Comparison of ENCODE assay signal across 7 mouse cellular contexts in the genomic region with DNA sequence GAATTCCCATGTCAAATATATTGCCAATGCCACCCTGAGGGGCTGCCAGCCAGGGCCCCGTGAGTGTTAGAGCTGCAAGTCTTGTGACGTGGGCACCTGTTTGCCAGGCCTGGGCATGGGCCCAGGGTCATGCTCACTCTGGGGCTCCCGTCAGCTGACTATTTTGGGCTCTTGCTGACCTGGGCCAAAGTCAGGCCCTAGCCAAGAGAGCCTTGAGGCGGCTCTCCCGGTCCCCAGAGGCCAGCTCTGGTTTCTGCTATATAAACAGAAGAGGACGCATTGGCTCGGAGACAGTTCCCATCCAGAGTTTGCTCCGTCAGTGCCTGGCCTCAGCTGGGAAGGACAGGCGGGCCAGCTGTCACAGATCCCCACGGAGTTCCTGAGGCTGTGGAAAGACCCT. TPM values are rescaled to one million over a fixed set of nuclear protein-coding genes. Genes with fewer than 3 reads are reported as not detected.
DNase-seq lines count a peak whose midpoint lies in the region; ATAC-seq and TF ChIP-seq lines count a peak whose summit lies in the region.

No protein-coding gene starts in this region.

- TF ChIP-seq POLR2A in lung, adult 2 months (IDR thresholded peaks at IDR 0.05; ENCODE audit: borderline replicate concordance, extremely low read depth, low read depth, low read length), result 0 out of 2 replicates have a peak, but pooled peaks have one; percentile 5

- H3K4me1 ChIP-seq in embryonic facial prominence, embryonic 15.5 days, result peaks cover 45% of the 10 kb centered on the region
- H3K4me1 ChIP-seq in lung, adult 2 months (ENCODE audit: control insufficient read depth, insufficient read depth, low read length), result peaks cover 19% of the 10 kb centered on the region
- H3K4me1 ChIP-seq in forebrain, embryonic 15.5 days, result peaks cover 1% of the 10 kb centered on the region; the same call in 1 of the 2 replicates

- H3K9me3 ChIP-seq in embryonic facial prominence, embryonic 15.5 days (replicated peaks), result no peaks in the 10 kb centered on the region
- H3K9me3 ChIP-seq in forebrain, embryonic 15.5 days, result no peaks in the 10 kb centered on the region

- no peaks in the 10 kb centered on the region for H3K36me3 ChIP-seq in embryonic facial prominence, embryonic 15.5 days
- no peaks in the 10 kb centered on the region for H3K36me3 ChIP-seq in forebrain, embryonic 15.5 days

- 39% methylated on average over 10 of the region's 10 CpGs for WGBS in embryonic facial prominence, embryonic 15.5 days
- 20% methylated on average over 10 of the region's 10 CpGs for WGBS in lung, adult 2 months
- WGBS in forebrain, embryonic 15.5 days, result 82% methylated on average over 10 of the region's 10 CpGs

- no peaks in the 10 kb centered on the region for H3K27me3 ChIP-seq in embryonic facial prominence, embryonic 15.5 days
- H3K27me3 ChIP-seq in forebrain, embryonic 15.5 days, result peaks cover 5% of the 10 kb centered on the region; the same call in 1 of the 2 replicates

- peak overlapping the region; percentile 88 for H3K27ac ChIP-seq in embryonic facial prominence, embryonic 15.5 days (replicated peaks)
- H3K27ac ChIP-seq in forebrain, embryonic 15.5 days (replicated peaks), result no peak overlapping the region

- TF ChIP-seq CTCF in lung, adult 2 months (IDR thresholded peaks at IDR 0.05; ENCODE audit: insufficient read depth, low read length), result no peak

- H3K4me2 ChIP-seq in embryonic facial prominence, embryonic 15.5 days (replicated peaks), result no peak overlapping the region
- no peak overlapping the region for H3K4me2 ChIP-seq in forebrain, embryonic 15.5 days (replicated peaks)

- DNase-seq in adrenal gland, postnatal 14 days, result peak; percentile 82
- DNase-seq in heart, postnatal 4 days, result peak; percentile 90
- DNase-seq in lung, adult 2 months, result no peak
- DNase-seq in yolk sac, embryonic 10.5 days (ENCODE audit: low spot score), result no peak
- no peak for DNase-seq in layer of hippocampus, adult 18-20 months (ENCODE audit: low spot score in 2 of 2)

- ATAC-seq in embryonic facial prominence, embryonic 15.5 days (ENCODE audit: insufficient number of reproducible peaks, low FRiP score, low TSS enrichment, low read depth), result no peak; the same call in 1 of the 2 replicates
- ATAC-seq in forebrain, embryonic 15.5 days (replicated peaks), result no peak

- no peak overlapping the region for H3K9ac ChIP-seq in embryonic facial prominence, embryonic 15.5 days
- no peak overlapping the region for H3K9ac ChIP-seq in forebrain, embryonic 15.5 days (replicated peaks)

- no peak overlapping the region for H3K4me3 ChIP-seq in embryonic facial prominence, embryonic 15.5 days (replicated peaks)
- H3K4me3 ChIP-seq in lung, adult 2 months (replicated peaks; ENCODE audit: extremely low read depth, low read depth, low read length), result no peak overlapping the region
- H3K4me3 ChIP-seq in forebrain, embryonic 15.5 days, result no peak overlapping the region

RNA-seq across cellular contexts. Expression of gene Nr4a1, which starts 6.3 kb away (rescaled TPM):
- 357 and 680 TPM in 2 replicates for total RNA-seq in adrenal gland, postnatal 14 days (2021)
- 16.0 and 16.4 TPM in 2 replicates for polyA plus RNA-seq in embryonic facial prominence, embryonic 15.5 days (2015; fragmentation: Nextera tagmentation; extraction: Ambion mirVana)
- 10 to 100 TPM; 48.1 to 49.6 TPM for total RNA-seq in heart, postnatal 4 days (2021)
- 40.0 and 43.4 TPM in 2 replicates for polyA plus RNA-seq in lung, adult 2 months (2012; rRNA removed)
- total RNA-seq in layer of hippocampus, adult 18-20 months (2021), result 100 to 1,000 TPM in 1 of 2 experiments, 10 to 100 TPM in 1; 87.1 to 105 TPM
- polyA plus RNA-seq in forebrain, embryonic 15.5 days (2015; fragmentation: Nextera tagmentation; extraction: Ambion mirVana), result 3.7 and 4.3 TPM in 2 replicates

RNA-seq across cellular contexts. Expression of gene Atg101, which starts 23.7 kb away (rescaled TPM):
- 64.4 and 97.1 TPM in 2 replicates for total RNA-seq in adrenal gland, postnatal 14 days (2021)
- polyA plus RNA-seq in embryonic facial prominence, embryonic 15.5 days (2015; fragmentation: Nextera tagmentation; extraction: Ambion mirVana), result 69.9 and 71.9 TPM in 2 replicates
- total RNA-seq in heart, postnatal 4 days (2021), result 10 to 100 TPM; 21.7 to 23.3 TPM
- polyA plus RNA-seq in lung, adult 2 months (2012; rRNA removed), result 36.1 and 38.6 TPM in 2 replicates
- 10 to 100 TPM; 53.2 to 57.5 TPM for total RNA-seq in layer of hippocampus, adult 18-20 months (2021)
- 86.4 and 86.8 TPM in 2 replicates for polyA plus RNA-seq in forebrain, embryonic 15.5 days (2015; fragmentation: Nextera tagmentation; extraction: Ambion mirVana)

RNA-seq across cellular contexts. Expression of gene 6030408B16Rik, which starts 32.6 kb away (rescaled TPM):
- 2.1 and 2.4 TPM in 2 replicates for total RNA-seq in adrenal gland, postnatal 14 days (2021)
- 1.3 and 1.5 TPM in 2 replicates for polyA plus RNA-seq in embryonic facial prominence, embryonic 15.5 days (2015; fragmentation: Nextera tagmentation; extraction: Ambion mirVana)
- total RNA-seq in heart, postnatal 4 days (2021), result 1 to 10 TPM; 4.3 to 4.6 TPM
- 35.1 and 39.4 TPM in 2 replicates for polyA plus RNA-seq in lung, adult 2 months (2012; rRNA removed)
- under 1 TPM; 0.27 to 0.66 TPM for total RNA-seq in layer of hippocampus, adult 18-20 months (2021)
- polyA plus RNA-seq in forebrain, embryonic 15.5 days (2015; fragmentation: Nextera tagmentation; extraction: Ambion mirVana), result 0.37 and 0.48 TPM in 2 replicates

RNA-seq across cellular contexts. Expression of gene Grasp, which starts 36.4 kb away (rescaled TPM):
- total RNA-seq in adrenal gland, postnatal 14 days (2021), result 20.7 and 29.7 TPM in 2 replicates
- polyA plus RNA-seq in embryonic facial prominence, embryonic 15.5 days (2015; fragmentation: Nextera tagmentation; extraction: Ambion mirVana), result 11.4 and 15.1 TPM in 2 replicates
- 10 to 100 TPM; 13.9 to 15.1 TPM for total RNA-seq in heart, postnatal 4 days (2021)
- polyA plus RNA-seq in lung, adult 2 months (2012; rRNA removed), result 36.6 and 58.8 TPM in 2 replicates
- total RNA-seq in layer of hippocampus, adult 18-20 months (2021), result 10 to 100 TPM; 75.9 to 86.7 TPM
- polyA plus RNA-seq in forebrain, embryonic 15.5 days (2015; fragmentation: Nextera tagmentation; extraction: Ambion mirVana), result 1.3 and 1.7 TPM in 2 replicates

Comparison
In these comparisons a context has a peak if more than half of its experiments do, and no peak if none do; other contexts are left out.
1. DNase-seq: peak in adrenal gland, postnatal 14 days (single experiment) and heart, postnatal 4 days (single experiment); none in lung, adult 2 months (single experiment), yolk sac, embryonic 10.5 days (single experiment) and layer of hippocampus, adult 18-20 months (0 of 2).